ENCODE assay signal across 8 mouse cellular contexts in genomic region chr6:149193276-149193905, GRCm38 (mm10). TPM values are rescaled to one million over a fixed set of nuclear protein-coding genes. Genes with fewer than 3 reads are reported as not detected.
DNase-seq lines count a peak whose midpoint lies in the region; ATAC-seq and TF ChIP-seq lines count a peak whose summit lies in the region.
"Had no signal": no experiment of that assay in that cellular context is flagged by ENCODE, and none has a peak within 500 bp of the region (broad histone marks: within the 10 kb centered on the region; RNA-seq: fewer than 3 reads in every experiment).

No protein-coding gene starts in this region.

- peaks cover 31% of the 10 kb centered on the region for H3K9me3 ChIP-seq in ES-Bruce4 (replicated peaks; ENCODE audit: control insufficient read depth, insufficient read depth, low read length, poor library complexity, severe bottlenecking)
- no peaks in the 10 kb centered on the region for H3K9me3 ChIP-seq in liver, postnatal 0 days (ENCODE audit: low read length)
- H3K9me3 ChIP-seq in stomach, embryonic 16.5 days (replicated peaks; ENCODE audit: control insufficient read depth, low read length), result no peaks in the 10 kb centered on the region
- no peaks in the 10 kb centered on the region for H3K9me3 ChIP-seq in midbrain, embryonic 13.5 days
- H3K9me3 ChIP-seq: limb, embryonic 13.5 days had no signal

- peak; percentile 89 for DNase-seq in R1 (ENCODE audit: low read depth, low spot score)
- DNase-seq in heart, adult 8-10 months (ENCODE audit: low spot score), result peak; percentile 79
- peak; percentile 71 for DNase-seq in liver, postnatal 0 days
- no peak for DNase-seq in gastrocnemius, postnatal 36 days

- no peaks in the 10 kb centered on the region for H3K36me3 ChIP-seq in ES-Bruce4 (ENCODE audit: control insufficient read depth, insufficient read depth, low read length, poor library complexity, severe bottlenecking)
- H3K36me3 ChIP-seq in liver, postnatal 0 days (replicated peaks; ENCODE audit: insufficient read depth, low read length), result no peaks in the 10 kb centered on the region
- no peaks in the 10 kb centered on the region for H3K36me3 ChIP-seq in stomach, embryonic 16.5 days (ENCODE audit: control insufficient read depth, insufficient read depth, low read length)
- H3K36me3 ChIP-seq in midbrain, embryonic 13.5 days, result no peaks in the 10 kb centered on the region
- H3K36me3 ChIP-seq: limb, embryonic 13.5 days had no signal

- no peak overlapping the region for H3K4me3 ChIP-seq in ES-Bruce4 (ENCODE audit: low read depth, low read length)
- no peak overlapping the region for H3K4me3 ChIP-seq in liver, postnatal 0 days (ENCODE audit: low read depth, low read length)
- no peak overlapping the region for H3K4me3 ChIP-seq in stomach, embryonic 16.5 days (replicated peaks; ENCODE audit: low read length)
- H3K4me3 ChIP-seq in midbrain, embryonic 13.5 days (replicated peaks), result no peak overlapping the region
- H3K4me3 ChIP-seq: limb, embryonic 13.5 days had no signal

- ATAC-seq in liver, postnatal 0 days, result peak; percentile 79
- peak; percentile 45; the same call in 1 of the 2 replicates for ATAC-seq in stomach, embryonic 16.5 days (ENCODE audit: insufficient read depth, low FRiP score)
- ATAC-seq in midbrain, embryonic 13.5 days, result no peak

- TF ChIP-seq CTCF in ES-Bruce4 (IDR thresholded peaks at IDR 0.05; ENCODE audit: low read depth, low read length), result no peak
- TF ChIP-seq CTCF in liver, postnatal 0 days (IDR thresholded peaks at IDR 0.05; ENCODE audit: low read depth), result no peak

- H3K4me1 ChIP-seq in ES-Bruce4 (ENCODE audit: control insufficient read depth, insufficient read depth, low read length), result peaks cover 2% of the 10 kb centered on the region
- H3K4me1 ChIP-seq in liver, postnatal 0 days (ENCODE audit: insufficient read depth), result peaks cover 6% of the 10 kb centered on the region
- peaks cover 9% of the 10 kb centered on the region; the same call in 1 of the 2 replicates for H3K4me1 ChIP-seq in stomach, embryonic 16.5 days (ENCODE audit: control insufficient read depth, insufficient read depth, low read length)
- no peaks in the 10 kb centered on the region for H3K4me1 ChIP-seq in midbrain, embryonic 13.5 days (replicated peaks)
- H3K4me1 ChIP-seq: limb, embryonic 13.5 days had no signal

- H3K9ac ChIP-seq in ES-Bruce4 (ENCODE audit: low read depth, poor library complexity, severe bottlenecking), result no peak overlapping the region
- H3K9ac ChIP-seq in liver, postnatal 0 days (replicated peaks), result no peak overlapping the region
- no peak overlapping the region for H3K9ac ChIP-seq in stomach, embryonic 16.5 days (ENCODE audit: low read length)
- H3K9ac ChIP-seq in midbrain, embryonic 13.5 days (replicated peaks), result no peak overlapping the region
- H3K9ac ChIP-seq: limb, embryonic 13.5 days had no signal

- intact Hi-C loops in gastrocnemius, postnatal 36 days (cut with DNase I), result no loop called here

- H3K4me2 ChIP-seq in liver, postnatal 0 days (ENCODE audit: low read depth, low read length), result 0 out of 2 replicates have a peak overlapping the region, but pooled peaks have one; percentile 34
- H3K4me2 ChIP-seq in stomach, embryonic 16.5 days (ENCODE audit: low read depth, low read length), result no peak overlapping the region
- no peak overlapping the region for H3K4me2 ChIP-seq in midbrain, embryonic 13.5 days (replicated peaks)
- H3K4me2 ChIP-seq: limb, embryonic 13.5 days had no signal

- no peaks in the 10 kb centered on the region for H3K27me3 ChIP-seq in ES-Bruce4 (ENCODE audit: control insufficient read depth, insufficient read depth, low read length, poor library complexity, severe bottlenecking)
- H3K27me3 ChIP-seq in liver, postnatal 0 days (ENCODE audit: insufficient read depth, low read length), result no peaks in the 10 kb centered on the region
- H3K27me3 ChIP-seq in stomach, embryonic 16.5 days (ENCODE audit: control insufficient read depth, insufficient read depth, low read length), result no peaks in the 10 kb centered on the region
- no peaks in the 10 kb centered on the region for H3K27me3 ChIP-seq in midbrain, embryonic 13.5 days
- H3K27me3 ChIP-seq: limb, embryonic 13.5 days had no signal

- peak overlapping the region; percentile 70 for H3K27ac ChIP-seq in ES-Bruce4 (ENCODE audit: insufficient read depth, low read length)
- H3K27ac ChIP-seq in liver, postnatal 0 days (ENCODE audit: low read depth), result peak overlapping the region; percentile 92
- peak overlapping the region; percentile 29; the same call in 1 of the 2 replicates for H3K27ac ChIP-seq in stomach, embryonic 16.5 days (ENCODE audit: low read length)
- no peak overlapping the region for H3K27ac ChIP-seq in midbrain, embryonic 13.5 days
- H3K27ac ChIP-seq: limb, embryonic 13.5 days had no signal

- 32% methylated on average over 5 of the region's 5 CpGs for WGBS in liver, postnatal 0 days (ENCODE audit: insufficient replicate concordance)
- 62% methylated on average over 5 of the region's 5 CpGs for WGBS in stomach, embryonic 16.5 days
- 71% methylated on average over 5 of the region's 5 CpGs for WGBS in midbrain, embryonic 13.5 days

- TF ChIP-seq POLR2A in ES-Bruce4 (IDR thresholded peaks at IDR 0.05; ENCODE audit: insufficient read depth, low read length), result no peak

- 0 out of 2 replicates have a peak, but pooled peaks have one; percentile 13 for TF ChIP-seq EP300 in ES-Bruce4 (IDR thresholded peaks at IDR 0.05; ENCODE audit: insufficient read depth, low read depth, low read length)
- peak; percentile 94 for TF ChIP-seq EP300 in liver, postnatal 0 days (IDR thresholded peaks at IDR 0.05; ENCODE audit: low read depth)

RNA-seq across cellular contexts. Expression of gene Amn1, which starts 4.9 kb away (rescaled TPM):
- polyA plus RNA-seq in ES-Bruce4 (2011; ENCODE audit: insufficient read depth, insufficient read length, low read depth, missing spikeins), result 26.2 and 30.4 TPM in 2 replicates
- 10 to 100 TPM; 16.9 to 17.8 (median 17.6) TPM for total RNA-seq in heart, adult 8-10 months (2022)
- polyA plus RNA-seq in liver, postnatal 0 days (2015; fragmentation: Nextera tagmentation; extraction: Ambion mirVana), result 7.1 and 9.1 TPM in 2 replicates
- polyA plus RNA-seq in stomach, embryonic 16.5 days (2015; fragmentation: Nextera tagmentation; extraction: Ambion mirVana), result 21.4 and 24.1 TPM in 2 replicates
- polyA plus RNA-seq in midbrain, embryonic 13.5 days (2015; fragmentation: Nextera tagmentation; extraction: Ambion mirVana), result 119 and 126 TPM in 2 replicates
- 10 to 100 TPM in 1 of 2 experiments, 1 to 10 TPM in 1; 9.6 to 10.2 TPM for total RNA-seq in gastrocnemius, postnatal 36 days (2021)

RNA-seq across cellular contexts. Expression of gene Etfbkmt, which starts 53.7 kb away (rescaled TPM):
- 24.5 and 25.8 TPM in 2 replicates for polyA plus RNA-seq in ES-Bruce4 (2011; ENCODE audit: insufficient read depth, insufficient read length, low read depth, missing spikeins)
- total RNA-seq in heart, adult 8-10 months (2022), result 10 to 100 TPM; 22.4 to 38.4 (median 26.6) TPM
- polyA plus RNA-seq in liver, postnatal 0 days (2015; fragmentation: Nextera tagmentation; extraction: Ambion mirVana), result 9.7 and 9.8 TPM in 2 replicates
- polyA plus RNA-seq in stomach, embryonic 16.5 days (2015; fragmentation: Nextera tagmentation; extraction: Ambion mirVana), result 18.1 and 19.3 TPM in 2 replicates
- polyA plus RNA-seq in midbrain, embryonic 13.5 days (2015; fragmentation: Nextera tagmentation; extraction: Ambion mirVana), result 6.4 and 6.9 TPM in 2 replicates
- total RNA-seq in gastrocnemius, postnatal 36 days (2021), result 10 to 100 TPM in 1 of 2 experiments, 1 to 10 TPM in 1; 9.6 to 14.6 TPM

Comparison
In these comparisons a context has a peak if more than half of its experiments do, and no peak if none do; other contexts are left out.
1. DNase-seq: peak in R1 (single experiment), heart, adult 8-10 months (single experiment) and liver, postnatal 0 days (single experiment); none in gastrocnemius, postnatal 36 days (0 of 2).